Mouse (Mus musculus) bone marrow macrophage, adult 2 months (primary cell): ENCODE results near the gene Kmt2a. TPM values are rescaled to one million over a fixed set of nuclear protein-coding genes. Genes with fewer than 3 reads are reported as not detected.

Source experiments
- H3K27ac ChIP-seq: 2 replicates; pipeline ENCODE4 v1.5.1; 2012; ENCODE audit warnings: low read depth, low read length; ENCODE audit not compliant: insufficient read depth
- H3K4me1 ChIP-seq: 2 replicates; pipeline ENCODE4 v1.6.1; 2012; ENCODE audit warnings: low read length; ENCODE audit not compliant: control insufficient read depth, insufficient read depth
- H3K4me3 ChIP-seq: 2 replicates; pipeline ENCODE4 v1.5.1; 2012; ENCODE audit warnings: mild to moderate bottlenecking, low read length, moderate library complexity; ENCODE audit not compliant: insufficient read depth
- CTCF ChIP-seq: IDR thresholded peaks from 2 replicates; pipeline ENCODE4 v1.5.1; 2012; ENCODE audit warnings: low read depth, mild to moderate bottlenecking, low read length, moderate library complexity
- POLR2A ChIP-seq: IDR thresholded peaks from 2 replicates; pipeline ENCODE4 v1.6.1; 2012; ENCODE audit warnings: mild to moderate bottlenecking, low read depth, low read length, borderline replicate concordance
- polyA plus RNA-seq: library from polyadenylated mRNA; stranded (reverse); fragments of >200 nt; gene quantifications from 2 replicates; pipeline ENCODE4 v1.2.4, GENCODE M21; 2012; ENCODE audit not compliant: missing spikeins, insufficient read depth, insufficient read length

The Kmt2a gene
- polyA plus RNA-seq, 1 experiment, result 31.6 TPM

GRCm38 (mm10) chr9:44866501-44867240 lies 14.4 kb downstream of the Kmt2a start:
- Histone ChIP-seq H3K4me1 (peaks cover 25% of the 10 kb centered on the region), H3K27ac (no peak overlapping the region), H3K4me3 (no peak overlapping the region)
- TF ChIP-seq CTCF, result no peak
- TF ChIP-seq POLR2A, result no peak

DNA sequence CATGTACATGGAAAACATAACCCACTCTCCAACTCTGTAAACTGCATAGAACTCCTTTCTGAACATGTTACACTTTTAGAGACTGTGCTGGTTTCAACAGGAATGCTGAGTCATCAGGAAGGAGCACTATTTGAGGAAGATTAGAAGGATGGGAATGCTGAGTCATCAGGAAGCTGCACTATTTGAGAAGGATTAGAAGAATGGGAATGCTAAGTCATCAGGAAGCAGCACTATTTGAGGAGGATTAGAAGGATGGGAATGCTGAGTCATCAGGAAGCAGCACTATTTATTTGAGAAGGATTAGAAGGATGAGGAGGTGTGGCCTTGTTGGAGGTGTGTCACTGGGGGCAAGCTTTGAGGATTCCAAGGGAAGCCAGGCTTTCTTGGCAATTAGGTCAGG lies 20.0 kb downstream of the Kmt2a start:
- Histone ChIP-seq H3K4me1 (peaks cover 7% of the 10 kb centered on the region), H3K27ac (no peak overlapping the region), H3K4me3 (no peak overlapping the region)
- TF ChIP-seq POLR2A (no peak), CTCF (no peak)

DNA sequence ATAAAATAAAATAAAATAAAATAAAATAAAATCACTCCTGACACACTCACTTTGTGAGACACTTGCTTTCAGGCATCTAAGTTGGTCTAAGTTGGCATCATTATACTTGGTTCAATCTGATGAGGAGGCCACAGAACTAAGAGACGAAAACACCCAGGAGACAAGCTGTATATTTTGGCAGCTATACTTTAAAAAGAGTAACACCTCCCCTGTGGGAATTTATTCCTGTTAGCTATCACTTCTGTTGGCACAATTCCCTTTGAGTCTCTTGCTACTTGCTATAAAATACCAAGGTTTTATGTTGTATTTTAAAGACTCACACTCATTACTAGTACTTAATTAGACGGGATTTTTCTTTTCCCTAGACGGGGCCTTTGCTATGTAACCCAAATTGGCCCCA lies 22.4 kb downstream of the Kmt2a start:
- Histone ChIP-seq H3K4me1 (peaks cover 7% of the 10 kb centered on the region), H3K27ac (no peak overlapping the region), H3K4me3 (no peak overlapping the region)
- TF ChIP-seq CTCF (no peak), POLR2A (no peak)

GRCm38 (mm10) chr9:44857405-44857992 lies 23.6 kb downstream of the Kmt2a start:
- no peaks in the 10 kb centered on the region; the same call in 1 of the 2 replicates for H3K4me1 ChIP-seq
- H3K27ac ChIP-seq, result no peak overlapping the region
- TF ChIP-seq CTCF (no peak), POLR2A (no peak)
- no peak overlapping the region for H3K4me3 ChIP-seq

GRCm38 (mm10) chr9:44855153-44855552 lies 25.9 kb downstream of the Kmt2a start:
- no peaks in the 10 kb centered on the region; the same call in 1 of the 2 replicates for H3K4me1 ChIP-seq

GRCm38 (mm10) chr9:44847446-44847845 lies 33.6 kb downstream of the Kmt2a start:
- no peak for TF ChIP-seq POLR2A
- no peak for TF ChIP-seq CTCF
- peaks cover 13% of the 10 kb centered on the region for H3K4me1 ChIP-seq
- no peak overlapping the region for H3K27ac ChIP-seq

More at GRCm38 (mm10) chr9:44855153-44855552, 25.9 kb downstream of the Kmt2a start:
- Histone ChIP-seq H3K4me3 (no peak overlapping the region), H3K27ac (no peak overlapping the region)
- TF ChIP-seq POLR2A (no peak), CTCF (no peak)

GRCm38 (mm10) chr9:44841241-44841640 lies 39.9 kb downstream of the Kmt2a start:
- no peak overlapping the region for H3K4me3 ChIP-seq
- H3K27ac ChIP-seq, result no peak overlapping the region
- H3K4me1 ChIP-seq, result peaks cover 11% of the 10 kb centered on the region
- TF ChIP-seq CTCF (no peak), POLR2A (no peak)

More at GRCm38 (mm10) chr9:44847446-44847845, 33.6 kb downstream of the Kmt2a start:
- H3K4me3 ChIP-seq, result no peak overlapping the region

DNA sequence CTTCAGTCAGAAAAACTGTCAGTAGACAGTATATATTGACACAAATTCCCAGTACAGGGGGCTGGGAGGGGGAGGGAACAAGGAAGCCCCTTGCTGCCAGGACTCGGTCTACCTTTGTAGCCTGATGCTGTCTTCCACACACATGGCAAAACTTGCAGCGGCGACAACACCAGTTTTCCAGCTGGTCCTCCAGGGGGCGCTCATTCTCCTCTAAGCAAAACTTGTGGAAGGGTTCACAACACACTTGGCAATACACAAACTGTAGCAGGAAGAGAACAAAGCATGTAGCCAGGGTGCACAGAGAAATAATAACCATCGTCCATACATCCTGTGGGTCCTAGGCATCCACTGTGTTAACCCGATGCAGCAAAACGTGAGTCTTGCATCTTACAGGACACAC lies 44.7 kb downstream of the Kmt2a start:
- Histone ChIP-seq H3K4me1 (peaks cover 3% of the 10 kb centered on the region; the same call in 1 of the 2 replicates), H3K4me3 (no peak overlapping the region)
- TF ChIP-seq POLR2A (no peak), CTCF (peak; percentile 67)

DNA sequence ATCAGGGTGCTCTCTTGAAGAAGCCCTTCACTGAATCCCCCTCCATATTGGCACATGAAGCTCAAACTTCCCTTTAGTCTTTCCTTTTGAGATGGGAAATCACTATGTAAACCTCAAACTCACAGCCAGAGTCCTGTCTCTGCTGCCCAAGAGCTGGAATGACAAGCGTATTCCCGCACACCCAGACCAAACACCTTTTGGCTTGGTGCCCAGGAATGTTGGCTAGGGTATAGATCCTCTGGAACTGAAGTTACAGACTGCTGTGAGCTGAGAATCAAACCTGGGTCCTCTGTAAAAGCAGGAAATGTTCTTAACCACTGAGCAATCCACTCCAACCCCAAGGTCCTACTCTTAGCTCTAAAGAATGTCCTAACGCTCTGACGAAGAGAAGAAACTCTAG lies 48.7 kb downstream of the Kmt2a start:
- Histone ChIP-seq H3K4me3 (no peak overlapping the region), H3K27ac (no peak overlapping the region), H3K4me1 (no peaks in the 10 kb centered on the region)
- no peak for TF ChIP-seq CTCF
- TF ChIP-seq POLR2A, result no peak

More for the DNA sequence above, 44.7 kb downstream of the Kmt2a start:
- no peak overlapping the region for H3K27ac ChIP-seq

- Histone ChIP-seq H3K27ac (no peak overlapping the region), H3K4me3 (no peak overlapping the region), H3K4me1 (no peaks in the 10 kb centered on the region)
- TF ChIP-seq POLR2A (no peak), CTCF (no peak)
These were observed 50.6 kb downstream of the Kmt2a start for GRCm38 (mm10) chr9:44830506-44830905.
